Mouse (Mus musculus) testis, adult 2 months (tissue): Measurements from ENCODE around the gene Man1b1.

Experiments used
- CTCF ChIP-seq: fragments of 200-500 bp; IDR thresholded peaks from 2 replicates; pipeline ENCODE4 v1.5.1; 2012; ENCODE audit warnings: low read depth, mild to moderate bottlenecking, inconsistent platforms, low read length, moderate library complexity; ENCODE audit not compliant: control insufficient read depth, insufficient read depth, insufficient replicate concordance
- POLR2A ChIP-seq: fragments of 200-500 bp; IDR thresholded peaks from 2 replicates; pipeline ENCODE4 v1.6.1; 2012; ENCODE audit warnings: low read depth, mild to moderate bottlenecking, inconsistent platforms, low read length, moderate library complexity; ENCODE audit not compliant: control insufficient read depth

GRCm38 (mm10) chr2:25304657-25305541 is 27.2 kb upstream of the Man1b1 start:
- no peak for TF ChIP-seq CTCF
- TF ChIP-seq POLR2A = no peak
